Mouse (Mus musculus) hindbrain, embryonic 16.5 days (tissue): ENCODE data around the gene Aff3. TPM values are rescaled to one million over a fixed set of nuclear protein-coding genes. Genes with fewer than 3 reads are reported as not detected.

Experiments
- ATAC-seq: fragments of 200-750 bp; cut with Nextera tagmentation; 2 replicates; pipeline ENCODE4 v1.8.0; 2017; ENCODE audit warnings: moderate TSS enrichment, moderate library complexity
- H3K27ac ChIP-seq: fragments of 300-500 bp; sonication (generic); 2 replicates; pipeline ENCODE4 v1.5.1; 2014; ENCODE audit warnings: low read depth, mild to moderate bottlenecking, control low read depth, low read length, moderate library complexity
- H3K27me3 ChIP-seq: fragments of 300-500 bp; sonication (generic); replicated peaks from 2 replicates; pipeline ENCODE4 v1.6.1; 2014; ENCODE audit warnings: low read length; ENCODE audit not compliant: control insufficient read depth, insufficient read depth
- H3K36me3 ChIP-seq: fragments of 300-500 bp; sonication (generic); 2 replicates; pipeline ENCODE4 v1.6.1; 2014; ENCODE audit warnings: mild to moderate bottlenecking, low read length, moderate library complexity, mixed read lengths; ENCODE audit not compliant: control insufficient read depth, insufficient read depth
- H3K4me1 ChIP-seq: fragments of 300-500 bp; sonication (generic); 2 replicates; pipeline ENCODE4 v1.6.1; 2014; ENCODE audit warnings: low read depth, low read length; ENCODE audit not compliant: control insufficient read depth, insufficient read depth
- H3K4me2 ChIP-seq: fragments of 300-500 bp; sonication (generic); 2 replicates; pipeline ENCODE4 v1.6.1; 2014; ENCODE audit warnings: mild to moderate bottlenecking, low read length, control low read depth, moderate library complexity
- H3K4me3 ChIP-seq: fragments of 300-500 bp; sonication (generic); 2 replicates; pipeline ENCODE4 v1.5.1; 2014; ENCODE audit warnings: mild to moderate bottlenecking, low read length, control low read depth, moderate library complexity
- H3K9ac ChIP-seq: fragments of 300-500 bp; sonication (generic); 2 replicates; pipeline ENCODE4 v1.6.1; 2014; ENCODE audit warnings: low read depth, mild to moderate bottlenecking, control low read depth, low read length, moderate library complexity
- H3K9me3 ChIP-seq: fragments of 300-500 bp; sonication (generic); 2 replicates; pipeline ENCODE4 v1.6.1; 2014; ENCODE audit warnings: mild to moderate bottlenecking, low read length, moderate library complexity; ENCODE audit not compliant: control insufficient read depth
- WGBS: fragments of 180-500 bp; shearing (Covaris S2); extraction: QIAGEN DNeasy Blood & Tissue Kit; methylation state at CpG from one replicate; pipeline ENCODE4 v1.1.7; 2014; 5-methylcytosine and 5-hydroxymethylcytosine counted together
- polyA plus RNA-seq: library from polyadenylated mRNA; unstranded; fragments of >200 nt; fragmentation: Nextera tagmentation; extraction: Ambion mirVana; gene quantifications from 2 replicates; pipeline ENCODE4 v1.2.1, GENCODE M21; 2015

The Aff3 gene
- 8.4 TPM in 2 replicates for polyA plus RNA-seq

DNA sequence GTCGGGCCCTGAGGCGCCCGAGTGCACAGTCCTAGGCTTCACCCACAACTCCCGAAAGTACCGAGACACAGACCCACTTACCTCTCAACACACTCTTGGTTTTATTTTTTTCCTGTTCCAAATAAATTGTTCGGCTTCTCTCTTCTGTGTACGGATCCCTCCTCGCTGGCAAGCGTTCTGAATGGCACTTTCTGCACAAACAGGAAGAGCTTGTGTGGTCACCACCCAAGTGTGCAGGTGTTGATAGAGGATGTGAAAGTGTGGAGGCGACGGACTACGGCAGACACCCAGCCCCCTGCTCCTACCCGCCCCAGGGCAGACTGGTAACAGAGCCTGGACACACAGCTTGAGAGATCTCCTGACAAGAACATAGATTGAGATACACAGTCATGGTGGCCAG lies at the start of gene Aff3:
Aff3 (minus strand) TSS at position 179 of the 400 bp plus-strand sequence.
- Histone ChIP-seq H3K27ac (no peak within 1 kb of the TSS), H3K9me3 (no peaks in the 10 kb centered on the region), H3K9ac (no peak within 1 kb of the TSS), H3K4me1 (no peaks in the 10 kb centered on the region), H3K4me2 (no peak within 1 kb of the TSS), H3K4me3 (no peak within 1 kb of the TSS), H3K27me3 (no peaks in the 10 kb centered on the region), H3K36me3 (no peaks in the 10 kb centered on the region)
- ATAC-seq, result no peak
- WGBS, result 91% methylated on average over 13 of the region's 13 CpGs

DNA sequence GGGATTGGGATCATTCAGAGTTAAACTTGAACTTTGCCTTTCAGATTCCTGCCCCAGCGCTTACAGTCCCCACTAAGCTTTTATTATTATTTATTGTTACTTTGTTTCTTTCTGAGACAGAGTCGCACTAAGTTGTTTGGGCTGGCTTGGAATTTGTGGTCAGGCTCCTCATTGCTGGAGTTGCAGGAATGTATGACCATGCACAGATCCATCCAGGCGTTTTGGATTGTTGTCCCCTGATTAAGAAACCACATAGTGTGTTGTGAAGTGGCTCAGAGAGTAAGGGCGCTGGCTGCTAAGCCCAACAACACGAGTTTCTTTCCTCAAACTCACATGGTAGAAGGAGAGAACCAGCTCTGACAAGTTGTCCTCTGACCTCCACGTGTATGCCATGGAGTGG lies 35.9 kb upstream of the Aff3 start:
- 71% methylated on average over 6 of the region's 6 CpGs for WGBS
- H3K27ac ChIP-seq, result no peak overlapping the region

DNA sequence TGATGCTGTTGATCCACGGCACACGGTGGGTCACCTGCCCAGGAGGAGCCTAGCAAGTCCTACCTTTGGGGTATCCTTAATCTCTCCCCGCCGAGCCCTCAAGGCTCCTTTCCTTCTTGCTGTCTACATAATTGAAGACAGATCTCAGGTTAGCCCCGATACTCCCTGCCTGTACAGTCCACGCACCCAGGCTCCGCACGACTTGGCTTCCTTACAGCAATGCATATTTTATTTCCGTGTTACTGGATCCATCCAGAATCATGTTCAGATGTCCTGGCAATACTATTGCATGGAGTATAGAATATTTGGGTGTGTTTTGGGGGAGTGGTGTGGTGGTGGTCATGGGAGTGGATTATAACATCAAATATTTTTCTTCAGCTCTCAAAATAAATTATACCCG lies 34.5 kb upstream of the Aff3 start:
- no peak overlapping the region for H3K9ac ChIP-seq
- WGBS, result 88% methylated on average over 10 of the region's 10 CpGs
- H3K27me3 ChIP-seq, result no peaks in the 10 kb centered on the region
- no peaks in the 10 kb centered on the region for H3K36me3 ChIP-seq
- no peaks in the 10 kb centered on the region for H3K9me3 ChIP-seq
- no peak overlapping the region for H3K4me3 ChIP-seq
- no peaks in the 10 kb centered on the region for H3K4me1 ChIP-seq
- no peak overlapping the region for H3K4me2 ChIP-seq
- H3K27ac ChIP-seq, result no peak overlapping the region
- ATAC-seq, result no peak

More for the DNA sequence above, 35.9 kb upstream of the Aff3 start:
- ATAC-seq, result no peak
- H3K27me3 ChIP-seq, result no peaks in the 10 kb centered on the region
- H3K9me3 ChIP-seq, result no peaks in the 10 kb centered on the region
- H3K4me2 ChIP-seq, result no peak overlapping the region
- no peak overlapping the region for H3K9ac ChIP-seq
- H3K4me3 ChIP-seq, result no peak overlapping the region
- H3K36me3 ChIP-seq, result no peaks in the 10 kb centered on the region
- no peaks in the 10 kb centered on the region for H3K4me1 ChIP-seq

DNA sequence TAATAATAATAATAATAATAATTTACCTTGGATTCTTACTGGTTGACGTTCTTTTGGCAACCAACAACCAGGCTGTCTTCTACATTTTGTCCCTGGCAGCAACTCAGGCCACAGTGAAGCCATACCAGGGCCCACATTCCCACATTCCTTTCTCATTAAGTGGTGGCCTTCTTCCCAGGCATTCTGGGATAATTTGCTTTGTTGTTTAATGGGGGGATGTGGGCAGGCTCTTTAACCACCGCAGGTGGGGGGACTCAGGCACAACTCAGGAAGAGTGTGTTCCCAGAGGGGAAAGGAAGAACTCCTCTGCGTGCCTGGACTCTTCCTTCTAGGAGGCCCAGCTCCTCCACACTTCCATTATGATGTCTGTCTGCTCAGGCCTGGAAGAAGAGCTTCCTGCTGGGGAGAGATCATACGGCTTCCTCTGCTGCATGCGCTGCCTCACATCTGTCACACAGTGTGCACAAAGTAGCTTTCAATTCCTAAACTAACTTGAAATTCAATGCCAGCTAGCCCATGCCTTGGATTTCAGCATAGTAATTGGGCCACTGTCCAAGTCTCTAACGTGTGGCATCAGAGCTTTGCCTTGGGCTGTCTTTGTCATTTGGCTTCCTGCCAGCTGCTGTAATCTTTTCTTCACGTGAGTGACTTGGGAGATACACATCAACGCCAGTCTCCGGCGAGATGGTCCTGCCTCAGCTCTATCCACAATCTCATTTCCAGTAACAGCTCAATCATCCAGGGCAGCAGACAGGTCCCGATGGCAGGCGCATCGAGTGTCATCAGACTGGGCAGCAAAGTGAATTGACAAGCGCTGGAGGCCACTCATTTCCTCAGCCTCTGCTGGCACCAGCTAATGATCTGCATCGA lies 31.3 kb upstream of the Aff3 start:
- Histone ChIP-seq H3K27ac (no peak overlapping the region), H3K27me3 (no peaks in the 10 kb centered on the region), H3K4me2 (no peak overlapping the region), H3K9ac (no peak overlapping the region), H3K36me3 (no peaks in the 10 kb centered on the region), H3K9me3 (no peaks in the 10 kb centered on the region), H3K4me1 (no peaks in the 10 kb centered on the region), H3K4me3 (no peak overlapping the region)
- WGBS, result 36% methylated on average over 15 of the region's 15 CpGs
- ATAC-seq, result peak; percentile 67

DNA sequence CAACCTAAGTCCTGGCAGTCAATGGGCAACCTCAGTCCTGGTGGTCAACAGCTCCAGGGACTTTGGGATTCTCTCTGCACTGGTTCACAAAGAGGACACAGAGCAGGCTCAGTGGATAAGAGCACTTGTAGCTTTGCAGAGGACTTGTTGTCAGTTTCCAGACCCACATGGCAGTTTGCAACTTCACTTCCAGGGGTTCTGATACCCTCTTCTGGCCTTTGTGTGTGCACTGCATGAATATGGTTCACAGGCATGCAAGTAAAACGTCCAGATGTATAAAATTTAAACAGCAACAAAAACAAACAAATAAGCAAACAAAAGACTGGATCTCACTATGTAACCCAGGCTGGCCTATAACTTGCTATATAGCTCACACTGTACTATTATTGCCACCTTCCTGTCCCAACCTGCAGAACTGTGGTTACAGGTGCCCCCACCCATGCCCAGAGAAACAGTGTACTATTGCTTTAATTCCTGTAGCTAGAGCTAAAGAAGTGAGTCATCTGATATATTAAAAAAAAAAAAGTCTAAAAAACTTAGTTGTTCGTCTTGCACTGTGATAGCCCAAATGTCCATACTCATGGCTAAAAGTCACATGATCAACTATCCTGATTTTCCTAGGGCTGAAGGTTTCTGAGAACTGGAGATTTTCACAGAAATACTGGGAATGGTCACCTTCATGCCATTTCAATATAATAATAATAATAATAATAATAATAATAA lies 30.5 kb upstream of the Aff3 start:
- 69% methylated on average over 2 of the region's 2 CpGs for WGBS
- no peaks in the 10 kb centered on the region for H3K36me3 ChIP-seq
- no peaks in the 10 kb centered on the region for H3K9me3 ChIP-seq
- no peak overlapping the region for H3K4me3 ChIP-seq
- no peak overlapping the region for H3K9ac ChIP-seq
- H3K4me2 ChIP-seq, result no peak overlapping the region
- no peak overlapping the region for H3K27ac ChIP-seq
- no peaks in the 10 kb centered on the region for H3K27me3 ChIP-seq
- no peaks in the 10 kb centered on the region for H3K4me1 ChIP-seq
- no peak for ATAC-seq

DNA sequence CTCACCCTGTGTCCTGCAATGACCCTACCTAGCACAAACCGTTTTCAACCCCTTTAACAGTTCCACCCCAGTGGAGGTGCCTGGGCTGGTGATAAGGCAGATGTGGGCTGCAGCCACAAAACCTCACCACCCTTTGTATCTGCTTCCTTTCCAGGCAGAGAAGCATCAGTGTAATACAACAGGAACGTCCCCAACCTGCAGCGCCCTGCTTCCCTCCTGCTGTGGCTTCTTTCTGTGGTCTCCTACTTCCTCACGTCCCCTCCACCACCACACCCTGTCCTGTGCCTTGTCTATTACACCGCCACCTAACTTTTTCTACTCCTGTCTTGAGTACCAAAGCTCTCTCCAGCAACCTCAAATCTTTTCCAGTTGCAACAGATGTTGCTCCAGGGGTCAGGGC lies 29.4 kb upstream of the Aff3 start:
- H3K27me3 ChIP-seq, result no peaks in the 10 kb centered on the region
- H3K9me3 ChIP-seq, result no peaks in the 10 kb centered on the region
- H3K4me3 ChIP-seq, result no peak overlapping the region
- H3K27ac ChIP-seq, result no peak overlapping the region
- no peaks in the 10 kb centered on the region for H3K4me1 ChIP-seq
- no peaks in the 10 kb centered on the region for H3K36me3 ChIP-seq
- no peak for ATAC-seq
- H3K9ac ChIP-seq, result no peak overlapping the region
- WGBS, result 62% methylated on average over 5 of the region's 5 CpGs
- H3K4me2 ChIP-seq, result no peak overlapping the region

DNA sequence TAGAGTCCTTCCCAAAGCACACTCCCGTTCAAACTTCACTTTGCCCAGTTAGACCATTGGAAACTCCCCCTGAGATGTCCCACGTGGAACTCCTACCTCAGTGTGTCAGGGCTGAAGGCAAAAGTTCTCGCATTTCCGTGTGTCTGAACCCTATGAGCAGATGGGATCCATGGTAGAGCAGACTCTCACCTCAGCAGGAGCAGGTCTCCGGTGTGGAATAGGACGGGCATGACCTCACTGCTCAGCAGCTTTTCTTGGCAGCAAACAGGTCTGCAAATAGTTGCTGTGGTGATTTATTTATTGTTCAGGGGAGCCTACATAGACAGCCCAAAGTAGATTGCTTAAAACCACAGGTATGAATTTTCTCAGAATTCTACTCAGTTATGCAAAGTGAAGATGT lies 25.7 kb upstream of the Aff3 start:
- no peaks in the 10 kb centered on the region for H3K9me3 ChIP-seq
- no peak overlapping the region for H3K27ac ChIP-seq
- no peaks in the 10 kb centered on the region for H3K4me1 ChIP-seq
- H3K4me2 ChIP-seq, result no peak overlapping the region
- H3K27me3 ChIP-seq, result no peaks in the 10 kb centered on the region
- H3K4me3 ChIP-seq, result no peak overlapping the region
- no peaks in the 10 kb centered on the region for H3K36me3 ChIP-seq
- no peak for ATAC-seq
- H3K9ac ChIP-seq, result no peak overlapping the region
- 76% methylated on average over 6 of the region's 6 CpGs for WGBS

DNA sequence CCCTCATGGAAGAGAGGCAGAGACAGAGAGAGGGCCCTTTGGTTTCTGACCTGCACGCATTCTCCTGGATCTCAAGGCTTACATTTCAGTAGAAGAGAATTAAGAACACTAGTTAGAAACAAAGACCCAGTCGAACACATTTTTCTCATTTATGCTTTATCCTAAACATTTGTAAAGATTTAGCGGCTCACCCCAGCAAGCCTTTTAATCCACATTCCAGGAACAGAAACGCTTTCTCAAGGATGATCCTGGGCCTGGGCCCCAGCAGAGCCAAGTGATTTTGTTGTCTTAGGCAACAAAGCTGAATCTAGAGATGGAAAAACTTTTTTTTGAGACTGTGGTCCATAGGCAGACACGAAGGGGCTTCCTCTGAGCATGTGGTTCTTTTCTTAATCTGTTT lies 23.5 kb upstream of the Aff3 start:
- 78% methylated on average over 5 of the region's 5 CpGs for WGBS
- H3K9me3 ChIP-seq, result no peaks in the 10 kb centered on the region

DNA sequence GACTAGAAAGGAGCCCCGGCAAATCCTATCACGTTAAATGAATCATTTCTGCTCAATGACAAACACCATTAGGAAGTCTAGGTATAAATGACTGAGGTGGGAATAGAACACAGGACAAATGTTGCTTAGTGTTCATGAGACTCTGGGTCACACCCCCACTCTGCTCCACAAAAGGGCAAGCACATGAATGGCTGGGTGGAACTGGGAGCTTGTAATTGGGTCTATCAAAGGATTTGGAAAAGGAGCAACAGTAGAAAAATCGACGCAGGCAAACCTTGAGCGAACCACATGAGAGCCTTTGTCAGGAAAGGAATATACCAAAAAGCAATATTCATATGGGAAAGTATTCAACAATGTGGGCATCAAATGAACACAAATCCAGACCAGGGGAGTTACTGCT lies 21.0 kb upstream of the Aff3 start:
- Histone ChIP-seq H3K9ac (no peak overlapping the region), H3K27ac (no peak overlapping the region), H3K4me3 (no peak overlapping the region), H3K4me1 (no peaks in the 10 kb centered on the region), H3K27me3 (no peaks in the 10 kb centered on the region), H3K4me2 (no peak overlapping the region), H3K36me3 (no peaks in the 10 kb centered on the region), H3K9me3 (no peaks in the 10 kb centered on the region)
- no peak for ATAC-seq
- 91% methylated on average over 5 of the region's 5 CpGs for WGBS

More for the DNA sequence above, 23.5 kb upstream of the Aff3 start:
- Histone ChIP-seq H3K4me1 (no peaks in the 10 kb centered on the region), H3K27me3 (no peaks in the 10 kb centered on the region), H3K27ac (no peak overlapping the region), H3K4me2 (no peak overlapping the region), H3K36me3 (no peaks in the 10 kb centered on the region), H3K4me3 (no peak overlapping the region), H3K9ac (no peak overlapping the region)
- no peak for ATAC-seq
